Mouse (Mus musculus): ENCODE data around the gene Cacna1c. TPM values are rescaled to one million over a fixed set of nuclear protein-coding genes. Genes with fewer than 3 reads are reported as not detected.
"Not testable (repeated sequence)": the region's sequence is repeated elsewhere in the genome, so short reads cannot be mapped to it uniquely, and the experiment has no call there.

The Cacna1c gene
- polyA plus RNA-seq, 3 experiments from 2014 or later = 1.1 TPM; not detected in 2

DNA sequence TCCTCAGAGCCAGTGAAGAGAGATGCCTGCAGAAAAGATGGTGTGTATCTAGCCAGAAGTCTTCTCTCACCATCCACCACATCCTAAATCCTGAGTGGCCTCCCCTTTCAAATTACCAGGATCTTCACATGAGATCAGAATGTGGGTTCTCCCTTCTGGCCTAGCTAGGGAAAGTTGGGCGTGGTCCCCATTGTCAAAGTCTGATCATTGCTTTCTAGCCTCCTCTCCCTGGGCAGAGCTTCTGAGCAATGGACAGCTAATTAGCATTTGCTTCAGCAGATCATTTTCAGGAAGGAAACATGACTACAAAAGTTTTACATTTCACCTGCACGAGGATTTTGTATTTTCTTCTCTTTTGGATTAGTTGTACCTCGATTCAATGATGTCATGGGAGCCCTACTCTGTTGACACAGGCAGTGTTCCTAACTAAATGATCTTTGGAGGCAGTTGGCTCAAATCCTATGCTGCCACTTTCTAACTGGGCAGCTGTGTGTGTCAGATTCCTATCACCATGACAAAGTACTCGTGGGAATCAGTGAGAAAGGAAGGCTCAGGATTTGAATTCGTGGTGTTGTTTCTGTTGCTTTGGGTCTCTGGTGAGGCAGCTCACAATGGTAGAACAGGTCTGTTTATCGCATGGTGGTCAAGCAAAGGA is 554.4 kb downstream of the Cacna1c start:
- ATAC-seq = no peak

DNA sequence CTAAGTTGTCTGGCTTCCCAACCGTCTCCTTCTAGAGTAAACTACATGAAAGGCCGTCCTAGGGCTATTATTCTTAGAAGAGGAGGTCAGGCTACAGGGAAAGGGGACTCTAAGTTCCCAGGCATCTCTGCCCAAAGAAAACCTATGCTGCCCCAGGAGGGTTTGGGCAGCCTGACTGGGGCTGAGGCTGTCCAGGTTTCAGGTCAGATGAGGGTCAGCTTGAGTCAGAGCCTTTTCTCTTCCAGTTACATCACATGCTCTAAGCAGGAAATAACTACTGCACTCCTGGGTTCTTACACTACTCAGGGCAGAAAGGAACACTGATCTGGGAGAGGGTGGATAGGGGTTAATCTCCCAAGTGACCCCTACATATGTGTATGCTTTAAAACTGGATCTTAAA is 556.4 kb downstream of the Cacna1c start:
- ATAC-seq = no peak

- no peak for ATAC-seq
Observed at GRCm38 (mm10) chr6:118638911-118639310, 557.3 kb downstream of the Cacna1c start.

- no peak for ATAC-seq
Observed at GRCm38 (mm10) chr6:118632491-118632890, 563.7 kb downstream of the Cacna1c start.

DNA sequence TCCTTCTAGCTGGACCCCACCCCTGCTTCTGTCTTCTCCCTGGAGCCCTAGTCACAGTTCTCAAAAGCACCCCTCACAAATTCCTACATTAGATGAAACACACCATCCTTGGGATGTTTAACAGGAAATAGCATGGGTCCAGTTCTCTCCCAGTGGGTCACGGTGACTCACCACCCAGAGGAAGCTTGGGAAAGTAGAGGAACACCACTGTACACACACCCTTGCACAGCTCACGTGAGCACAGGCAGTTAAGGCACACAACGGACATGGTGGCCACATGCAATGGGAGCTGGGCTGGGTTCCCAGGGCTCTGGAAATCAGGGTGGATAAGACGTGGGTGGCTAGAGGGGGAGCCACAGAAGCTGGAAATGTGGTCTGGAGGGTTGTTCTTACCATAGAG is 566.2 kb downstream of the Cacna1c start:
- ATAC-seq = no peak

DNA sequence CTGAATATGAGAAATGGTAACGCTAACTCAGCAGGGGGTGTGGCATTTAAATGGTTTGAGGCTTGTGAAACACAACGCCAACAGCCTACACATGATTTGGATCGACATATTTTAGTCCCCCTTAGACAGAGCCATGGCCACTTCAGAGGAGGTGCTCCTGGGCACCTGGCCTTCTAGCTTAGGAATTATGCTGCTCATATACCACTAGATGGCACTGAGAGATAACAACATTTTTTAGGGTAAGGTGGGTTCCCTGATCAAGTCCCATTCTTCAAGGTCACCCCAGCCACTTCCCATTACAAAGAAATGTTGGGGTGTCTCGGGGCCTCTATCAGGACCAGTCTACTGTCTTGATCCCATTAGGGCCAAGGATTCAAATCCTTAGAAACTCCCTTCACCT is 570.0 kb downstream of the Cacna1c start:
- no peak for ATAC-seq

- no peak for ATAC-seq
Observed at GRCm38 (mm10) chr6:118623609-118624008, 572.6 kb downstream of the Cacna1c start.

- ATAC-seq = no peak
Observed at GRCm38 (mm10) chr6:118621866-118622265, 574.4 kb downstream of the Cacna1c start.

GRCm38 (mm10) chr6:118621406-118621805 is 574.8 kb downstream of the Cacna1c start:
- no peak for ATAC-seq

DNA sequence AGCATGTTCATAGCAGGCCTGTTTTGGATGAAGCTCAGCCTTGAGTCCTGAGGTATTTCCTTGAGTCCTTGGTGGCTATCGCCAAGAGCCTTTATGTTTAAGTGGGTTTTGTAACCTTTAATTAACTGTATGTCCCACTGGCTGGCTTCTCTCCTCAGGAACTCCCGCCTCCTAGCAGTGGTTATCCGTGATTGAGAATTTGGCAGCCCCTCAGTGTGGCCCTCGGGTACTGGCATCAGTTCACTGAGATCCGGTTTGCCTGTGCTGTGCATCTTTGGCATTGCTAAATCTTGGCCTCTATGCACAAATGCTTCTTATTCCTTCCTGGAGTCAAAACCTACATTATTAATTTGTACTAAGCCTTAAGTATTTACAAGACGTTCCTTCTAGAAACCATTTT is 587.3 kb downstream of the Cacna1c start:
- ATAC-seq = no peak

GRCm38 (mm10) chr6:118605974-118606373 is 590.2 kb downstream of the Cacna1c start:
- ATAC-seq = no peak

- ATAC-seq = no peak
Observed at GRCm38 (mm10) chr6:118603825-118604224, 592.4 kb downstream of the Cacna1c start.

- ATAC-seq = no peak
Observed at GRCm38 (mm10) chr6:118595681-118596055, 600.5 kb downstream of the Cacna1c start.

DNA sequence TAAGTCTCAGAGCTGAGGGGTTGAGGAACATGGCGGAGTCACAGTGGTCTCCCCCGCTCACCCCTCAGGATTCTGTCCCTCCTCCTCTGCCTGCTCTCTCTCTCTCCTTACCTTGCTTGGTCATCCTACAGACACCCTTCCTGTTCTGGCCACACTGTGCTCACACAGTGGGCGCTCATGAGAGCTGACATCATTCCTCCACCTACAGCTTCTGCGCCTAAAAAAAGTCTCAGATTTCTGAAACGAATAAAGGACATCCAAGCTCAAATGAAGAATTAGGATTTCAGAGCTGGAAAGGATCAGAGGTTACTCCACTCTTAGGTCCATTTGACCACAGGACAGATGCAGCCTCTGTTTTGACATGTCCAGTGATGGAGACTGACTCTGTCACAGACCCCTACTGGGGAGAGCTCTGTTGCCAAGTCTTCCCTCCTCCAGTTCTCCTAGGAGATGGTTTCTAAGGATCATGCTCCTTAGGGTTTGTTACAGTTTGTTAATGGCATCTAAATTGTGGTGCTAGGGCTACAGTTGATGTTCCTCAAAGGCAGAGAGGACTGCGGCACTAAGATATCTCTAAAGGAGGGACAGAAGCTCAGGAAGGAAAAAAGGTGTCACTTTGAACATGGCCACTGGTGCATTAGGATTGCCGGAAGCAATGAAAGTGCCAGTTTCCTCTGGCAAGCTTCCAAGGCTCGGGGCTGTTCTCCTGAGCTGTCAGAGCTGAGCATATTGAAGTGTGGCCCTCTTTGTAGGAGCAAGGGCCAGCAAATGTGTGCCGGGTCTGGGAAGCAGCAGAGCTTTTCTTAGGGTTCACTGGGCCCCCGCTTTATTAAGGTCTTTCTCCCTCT is 601.2 kb downstream of the Cacna1c start:
- no peak for ATAC-seq

GRCm38 (mm10) chr6:118594070-118594469 is 602.1 kb downstream of the Cacna1c start:
- ATAC-seq = no peak

DNA sequence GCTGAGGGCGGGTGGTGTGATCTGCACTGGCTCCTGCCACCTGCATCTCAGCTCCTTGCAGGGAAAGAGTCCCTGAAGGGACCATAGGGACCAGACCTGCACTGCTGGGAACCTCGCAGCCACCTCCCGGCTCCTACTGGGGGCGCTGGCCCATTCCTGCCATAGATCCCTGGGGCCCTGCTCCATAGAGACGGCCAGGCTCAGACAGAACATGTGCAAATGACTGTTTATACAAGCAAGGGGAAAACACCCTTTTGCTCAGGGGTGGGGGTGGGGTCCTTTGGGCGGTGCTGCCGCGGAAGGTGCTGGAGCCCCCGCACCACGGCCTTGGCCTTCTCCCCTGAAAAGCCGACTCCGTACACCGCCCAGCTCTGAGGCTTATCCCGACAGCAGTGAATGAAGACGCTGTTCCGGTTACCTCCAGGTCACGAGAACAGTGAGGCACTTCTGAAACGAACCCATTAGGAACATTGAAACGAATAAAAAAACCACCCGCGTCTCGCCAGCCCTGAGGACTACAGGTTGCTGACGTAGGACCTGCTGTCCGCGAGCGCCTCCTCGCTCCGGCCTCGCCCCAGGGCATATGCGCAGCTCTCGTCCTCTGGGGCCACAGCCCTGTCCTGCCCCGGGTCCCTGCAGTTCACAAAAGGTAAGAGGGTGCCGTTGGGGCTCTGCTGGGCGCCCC is 602.7 kb downstream of the Cacna1c start:
- ATAC-seq = peak; percentile 41

GRCm38 (mm10) chr6:118592662-118593376 is 603.4 kb downstream of the Cacna1c start:
- ATAC-seq = no peak

GRCm38 (mm10) chr6:118578741-118579140 is 617.5 kb downstream of the Cacna1c start:
- ATAC-seq = not testable (repeated sequence)

- no peak for ATAC-seq
Observed at GRCm38 (mm10) chr6:118574351-118574750, 621.9 kb downstream of the Cacna1c start.

DNA sequence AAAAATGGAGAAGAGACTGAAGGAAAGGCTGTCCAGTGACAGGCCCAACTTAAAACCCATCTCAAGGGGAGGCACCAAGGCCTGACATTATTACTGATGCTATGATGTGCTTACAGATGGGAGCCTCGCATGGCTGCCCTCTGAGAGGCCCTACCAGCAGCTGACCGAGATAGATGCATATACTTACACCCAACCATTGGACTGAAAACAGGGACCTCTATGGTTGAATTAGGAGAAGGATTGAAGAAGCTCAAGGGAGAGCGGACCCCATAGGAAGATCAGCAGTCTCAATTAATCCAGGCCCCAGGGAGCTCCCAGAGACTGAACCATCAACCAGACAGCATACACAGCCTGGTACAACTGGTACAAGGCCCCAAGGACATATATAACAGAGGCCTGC is 628.4 kb downstream of the Cacna1c start:
- ATAC-seq = no peak

DNA sequence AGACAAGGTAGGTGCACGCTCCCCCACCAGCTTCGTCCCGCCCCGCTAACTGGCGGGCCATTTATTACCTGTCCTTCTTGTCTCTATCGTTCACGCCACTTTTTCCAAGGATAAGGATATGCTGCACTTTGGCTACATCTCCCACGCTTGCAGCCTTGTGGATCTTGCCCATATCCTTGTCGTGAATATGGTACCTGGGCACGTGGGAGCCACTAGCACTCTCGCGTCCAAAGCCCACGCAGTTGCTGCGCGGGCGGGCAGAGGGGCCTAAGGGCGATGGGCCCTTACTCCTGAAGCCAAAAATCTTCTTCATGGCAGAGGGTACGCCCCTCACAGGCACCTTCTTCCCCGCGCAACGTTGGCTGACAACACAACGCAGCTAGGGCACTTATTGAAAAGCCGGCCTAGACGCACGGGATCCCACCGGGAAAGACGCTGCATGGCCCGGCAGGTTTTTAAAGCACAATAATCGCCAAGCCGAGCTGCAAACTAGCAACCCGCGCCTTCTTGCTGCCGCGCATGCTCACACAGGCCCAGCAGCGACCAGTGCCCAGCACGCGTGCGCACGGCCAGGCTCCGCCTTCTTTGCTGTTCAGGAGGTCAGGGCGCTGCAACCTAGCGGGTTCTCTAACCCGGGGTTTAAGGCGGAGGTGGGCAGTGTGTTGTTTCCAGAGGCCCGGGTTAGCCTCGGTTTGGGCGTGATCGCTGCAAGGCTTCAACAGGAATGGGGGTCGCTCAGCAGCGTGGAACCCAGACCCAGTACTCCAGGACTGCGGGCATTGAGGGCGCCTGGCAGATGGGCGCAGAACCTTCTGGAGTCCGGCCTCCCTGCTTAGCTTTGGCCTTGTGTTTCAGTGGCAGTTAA is 634.2 kb downstream of the Cacna1c start, which contains the start of gene Ankrd26:
Gene Ankrd26, minus strand, starts transcription at position 482 of the 865 bp plus-strand sequence.
- peak; percentile 91 for ATAC-seq

GRCm38 (mm10) chr6:118561225-118561624 is 635.0 kb downstream of the Cacna1c start:
- ATAC-seq = no peak

Data from inflammation-experienced regulatory T-cells, adult 6 months (primary cell).